Mouse (Mus musculus): Measurements from ENCODE around the gene Pgk1. TPM values are rescaled to one million over a fixed set of nuclear protein-coding genes. Genes with fewer than 3 reads are reported as not detected.
"Not testable (repeated sequence)": the region's sequence is repeated elsewhere in the genome, so short reads cannot be mapped to it uniquely, and the experiment has no call there.

Gene Pgk1
- polyA plus RNA-seq, 1 experiment from 2014 or later = 263 TPM

DNA sequence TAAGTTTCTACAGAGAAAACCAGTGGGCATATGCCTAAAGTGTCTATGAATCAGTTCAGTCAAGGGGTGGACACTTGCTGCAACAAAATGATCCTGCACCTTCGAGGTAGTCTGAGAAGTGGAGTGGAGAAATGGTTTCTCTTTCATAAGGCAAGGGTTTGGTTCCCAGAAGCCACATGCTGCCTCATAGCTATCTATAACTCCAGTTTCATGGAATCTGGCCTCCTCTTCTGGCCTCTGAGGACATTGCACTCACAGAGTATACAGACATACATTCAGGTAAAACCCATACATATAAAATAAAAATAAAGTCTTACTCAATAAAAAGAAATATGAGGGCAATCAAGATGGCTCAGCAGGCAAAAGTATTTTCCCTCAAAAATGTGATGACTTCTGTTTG lies 21.8 kb upstream of the Pgk1 start:
- H3K36me3 ChIP-seq (ENCODE audit: control insufficient read depth, insufficient read depth) = no peaks in the 10 kb centered on the region
- no peak overlapping the region for H3K4me3 ChIP-seq (replicated peaks; ENCODE audit: low read length)
- ATAC-seq = no peak
- no peaks in the 10 kb centered on the region for H3K9me3 ChIP-seq (ENCODE audit: control insufficient read depth, low read length)
- no peaks in the 10 kb centered on the region for H3K4me1 ChIP-seq (replicated peaks; ENCODE audit: control insufficient read depth, insufficient read depth, low read length)
- H3K4me2 ChIP-seq (ENCODE audit: low read length) = no peak overlapping the region
- no peaks in the 10 kb centered on the region for H3K27me3 ChIP-seq (replicated peaks; ENCODE audit: control insufficient read depth, insufficient read depth, low read length)
- H3K9ac ChIP-seq (replicated peaks; ENCODE audit: low read depth, low read length) = no peak overlapping the region
- WGBS = 81% methylated on average over 1 of the region's 1 CpGs
- no peak overlapping the region for H3K27ac ChIP-seq (ENCODE audit: low read length)

DNA sequence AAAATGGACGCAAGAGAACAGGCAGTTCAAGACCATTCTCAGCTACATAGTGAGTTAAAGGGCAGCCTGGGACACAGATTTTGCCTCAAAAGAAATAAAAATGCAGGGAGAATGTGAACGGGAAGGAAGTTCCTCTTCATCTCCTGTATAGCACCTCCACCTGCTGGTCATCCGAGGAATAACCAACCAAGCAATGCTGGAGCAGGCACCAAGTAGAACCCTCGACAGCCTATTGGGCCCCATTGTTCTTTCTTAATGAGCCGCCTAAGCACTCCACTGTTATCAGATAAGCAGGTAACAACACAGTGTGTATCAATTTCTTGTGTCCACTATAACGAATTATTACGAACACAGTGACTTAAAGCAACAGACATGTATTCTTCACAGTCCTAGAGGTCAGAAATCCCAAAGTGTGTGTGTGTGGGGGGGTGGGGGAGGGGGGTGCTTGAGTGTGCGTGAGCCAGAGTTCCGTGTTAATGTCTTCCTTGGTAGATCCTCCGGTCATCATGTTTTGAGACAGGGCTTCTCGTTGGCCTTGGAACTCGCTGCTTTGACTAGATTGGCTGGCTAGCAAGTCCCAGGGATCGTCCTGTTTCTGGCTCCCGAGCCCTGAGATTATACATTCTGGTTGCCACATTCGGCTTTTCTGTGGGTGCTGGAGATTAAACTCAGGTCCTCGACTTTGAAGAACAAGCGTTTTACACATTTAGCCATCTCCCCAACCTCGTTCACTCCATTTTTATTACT lies 15.6 kb upstream of the Pgk1 start:
- Histone ChIP-seq H3K4me3 (replicated peaks; ENCODE audit: low read length) (peak overlapping the region; percentile 38), H3K36me3 (ENCODE audit: control insufficient read depth, insufficient read depth) (no peaks in the 10 kb centered on the region), H3K4me2 (ENCODE audit: low read length) (peak overlapping the region; percentile 53), H3K9me3 (ENCODE audit: control insufficient read depth, low read length) (no peaks in the 10 kb centered on the region), H3K4me1 (replicated peaks; ENCODE audit: control insufficient read depth, insufficient read depth, low read length) (no peaks in the 10 kb centered on the region), H3K27me3 (replicated peaks; ENCODE audit: control insufficient read depth, insufficient read depth, low read length) (no peaks in the 10 kb centered on the region), H3K9ac (replicated peaks; ENCODE audit: low read depth, low read length) (peak overlapping the region; percentile 45; the same call in 1 of the 2 replicates), H3K27ac (ENCODE audit: low read length) (no peak overlapping the region)
- WGBS = 28% methylated on average over 18 of the region's 18 CpGs
- peak; percentile 97 for ATAC-seq

- Histone ChIP-seq H3K9me3 (ENCODE audit: control insufficient read depth, low read length) (no peaks in the 10 kb centered on the region), H3K9ac (replicated peaks; ENCODE audit: low read depth, low read length) (no peak overlapping the region), H3K4me3 (replicated peaks; ENCODE audit: low read length) (peak overlapping the region; percentile 38; the same call in 1 of the 2 replicates), H3K27me3 (replicated peaks; ENCODE audit: control insufficient read depth, insufficient read depth, low read length) (no peaks in the 10 kb centered on the region), H3K36me3 (ENCODE audit: control insufficient read depth, insufficient read depth) (no peaks in the 10 kb centered on the region), H3K4me2 (ENCODE audit: low read length) (peak overlapping the region; percentile 53), H3K4me1 (replicated peaks; ENCODE audit: control insufficient read depth, insufficient read depth, low read length) (no peaks in the 10 kb centered on the region), H3K27ac (ENCODE audit: low read length) (no peak overlapping the region)
- ATAC-seq = no peak
- 57% methylated on average over 5 of the region's 6 CpGs for WGBS
These were observed 15.1 kb upstream of the Pgk1 start for GRCm38 (mm10) chrX:106171853-106172154.

GRCm38 (mm10) chrX:106176331-106176730 lies 10.6 kb upstream of the Pgk1 start:
- Histone ChIP-seq H3K36me3 (ENCODE audit: control insufficient read depth, insufficient read depth) (no peaks in the 10 kb centered on the region), H3K27ac (ENCODE audit: low read length) (no peak overlapping the region), H3K4me2 (ENCODE audit: low read length) (no peak overlapping the region), H3K9me3 (ENCODE audit: control insufficient read depth, low read length) (no peaks in the 10 kb centered on the region), H3K4me3 (replicated peaks; ENCODE audit: low read length) (no peak overlapping the region), H3K4me1 (replicated peaks; ENCODE audit: control insufficient read depth, insufficient read depth, low read length) (no peaks in the 10 kb centered on the region), H3K27me3 (replicated peaks; ENCODE audit: control insufficient read depth, insufficient read depth, low read length) (no peaks in the 10 kb centered on the region), H3K9ac (replicated peaks; ENCODE audit: low read depth, low read length) (no peak overlapping the region)
- ATAC-seq = no peak
- WGBS = 62% methylated on average over 9 of the region's 9 CpGs

DNA sequence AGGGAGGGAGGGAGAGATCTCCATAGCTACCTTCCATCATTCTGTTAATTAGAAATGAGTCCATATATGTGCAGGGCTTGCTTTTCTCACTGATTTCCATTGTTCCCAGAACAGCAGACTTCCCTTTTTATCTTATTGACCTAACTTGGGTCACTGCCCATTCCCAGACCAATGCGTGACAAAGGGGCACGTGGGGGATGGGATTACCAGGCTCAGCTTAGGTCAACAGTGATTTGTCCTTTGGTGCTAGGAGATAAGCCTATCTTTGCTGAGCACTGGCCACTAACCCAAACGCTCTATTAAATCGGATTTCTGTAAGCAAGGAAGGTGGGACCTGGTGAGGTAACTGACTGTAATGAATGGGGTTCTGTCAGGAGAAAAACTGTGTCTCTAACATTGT lies 2.6 kb upstream of the Pgk1 start:
- H3K4me1 ChIP-seq (replicated peaks; ENCODE audit: control insufficient read depth, insufficient read depth, low read length) = peaks cover 19% of the 10 kb centered on the region
- no peak for ATAC-seq
- no peak overlapping the region for H3K9ac ChIP-seq (replicated peaks; ENCODE audit: low read depth, low read length)
- H3K9me3 ChIP-seq (ENCODE audit: control insufficient read depth, low read length) = no peaks in the 10 kb centered on the region
- no peak overlapping the region for H3K4me3 ChIP-seq (replicated peaks; ENCODE audit: low read length)
- no peaks in the 10 kb centered on the region for H3K36me3 ChIP-seq (ENCODE audit: control insufficient read depth, insufficient read depth)
- 20% methylated on average over 4 of the region's 4 CpGs for WGBS
- H3K4me2 ChIP-seq (ENCODE audit: low read length) = no peak overlapping the region
- H3K27ac ChIP-seq (ENCODE audit: low read length) = no peak overlapping the region
- no peaks in the 10 kb centered on the region for H3K27me3 ChIP-seq (replicated peaks; ENCODE audit: control insufficient read depth, insufficient read depth, low read length)

DNA sequence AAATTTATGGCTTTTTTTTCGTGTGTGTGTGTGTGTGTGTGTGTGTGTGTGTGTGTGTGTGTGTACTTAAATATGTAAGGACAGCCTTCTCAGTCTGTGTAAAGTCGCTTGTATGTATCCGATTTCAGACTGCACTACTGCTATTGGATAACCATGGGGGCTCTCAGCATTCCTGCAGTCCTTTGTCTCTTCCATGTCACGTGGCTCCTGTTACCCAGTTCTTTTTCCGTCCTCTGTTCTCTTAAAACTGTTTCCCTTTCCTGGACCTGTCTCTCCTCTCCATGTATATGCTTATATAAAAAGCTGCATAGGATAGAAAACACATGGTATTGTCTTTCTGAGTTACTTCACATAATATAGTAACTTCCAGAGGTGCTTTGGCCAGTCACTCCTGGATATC lies 1.2 kb upstream of the Pgk1 start:
- Histone ChIP-seq H3K27ac (ENCODE audit: low read length) (peak overlapping the region; percentile 60), H3K36me3 (ENCODE audit: control insufficient read depth, insufficient read depth) (no peaks in the 10 kb centered on the region), H3K9ac (replicated peaks; ENCODE audit: low read depth, low read length) (no peak overlapping the region), H3K9me3 (ENCODE audit: control insufficient read depth, low read length) (no peaks in the 10 kb centered on the region), H3K4me3 (replicated peaks; ENCODE audit: low read length) (no peak overlapping the region), H3K27me3 (replicated peaks; ENCODE audit: control insufficient read depth, insufficient read depth, low read length) (no peaks in the 10 kb centered on the region), H3K4me2 (ENCODE audit: low read length) (no peak overlapping the region), H3K4me1 (replicated peaks; ENCODE audit: control insufficient read depth, insufficient read depth, low read length) (peaks cover 19% of the 10 kb centered on the region)
- no peak for ATAC-seq
- 14% methylated on average over 5 of the region's 5 CpGs for WGBS

- H3K27ac ChIP-seq (ENCODE audit: low read length) = peak overlapping the region; percentile 50; the same call in 1 of the 2 replicates
- H3K4me1 ChIP-seq (replicated peaks; ENCODE audit: control insufficient read depth, insufficient read depth, low read length) = peaks cover 19% of the 10 kb centered on the region
- H3K9ac ChIP-seq (replicated peaks; ENCODE audit: low read depth, low read length) = peak overlapping the region; percentile 23
- H3K4me3 ChIP-seq (replicated peaks; ENCODE audit: low read length) = peak overlapping the region; percentile 57
- no peaks in the 10 kb centered on the region for H3K27me3 ChIP-seq (replicated peaks; ENCODE audit: control insufficient read depth, insufficient read depth, low read length)
- 8% methylated on average over 12 of the region's 12 CpGs for WGBS
- peak overlapping the region; percentile 65 for H3K4me2 ChIP-seq (ENCODE audit: low read length)
- no peaks in the 10 kb centered on the region for H3K9me3 ChIP-seq (ENCODE audit: control insufficient read depth, low read length)
- H3K36me3 ChIP-seq (ENCODE audit: control insufficient read depth, insufficient read depth) = no peaks in the 10 kb centered on the region
- ATAC-seq = no peak
These were observed 837 bp downstream of the Pgk1 start for GRCm38 (mm10) chrX:106187737-106188136.

- H3K4me2 ChIP-seq (ENCODE audit: low read length) = peak overlapping the region; percentile 65
- no peak overlapping the region for H3K9ac ChIP-seq (replicated peaks; ENCODE audit: low read depth, low read length)
- WGBS = 54% methylated on average over 5 of the region's 5 CpGs
- H3K9me3 ChIP-seq (ENCODE audit: control insufficient read depth, low read length) = no peaks in the 10 kb centered on the region
- H3K4me1 ChIP-seq (replicated peaks; ENCODE audit: control insufficient read depth, insufficient read depth, low read length) = peaks cover 19% of the 10 kb centered on the region
- H3K36me3 ChIP-seq (ENCODE audit: control insufficient read depth, insufficient read depth) = no peaks in the 10 kb centered on the region
- H3K4me3 ChIP-seq (replicated peaks; ENCODE audit: low read length) = peak overlapping the region; percentile 57; the same call in 1 of the 2 replicates
- no peaks in the 10 kb centered on the region for H3K27me3 ChIP-seq (replicated peaks; ENCODE audit: control insufficient read depth, insufficient read depth, low read length)
- H3K27ac ChIP-seq (ENCODE audit: low read length) = no peak overlapping the region
- no peak for ATAC-seq
These were observed 2.5 kb downstream of the Pgk1 start for GRCm38 (mm10) chrX:106189356-106189755.

DNA sequence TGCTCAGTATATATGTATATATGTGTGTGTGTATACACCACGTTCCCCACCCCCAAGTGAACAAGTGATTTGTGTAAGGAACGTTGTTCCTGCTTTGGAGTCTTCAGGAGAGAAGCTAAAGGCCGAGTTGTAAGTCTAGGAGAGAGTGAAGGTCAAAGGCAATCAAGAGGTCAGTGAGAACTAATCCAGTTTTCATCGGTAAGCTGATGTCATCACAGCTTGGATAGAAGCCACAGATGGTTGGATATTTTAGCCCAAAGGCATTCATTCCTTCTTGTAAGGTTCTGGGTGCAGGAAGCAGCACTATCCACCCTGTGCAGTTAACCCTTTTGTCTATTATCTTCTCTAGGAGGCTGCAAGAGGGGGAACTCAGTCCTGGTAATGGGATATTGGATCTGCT lies 3.2 kb downstream of the Pgk1 start:
- Histone ChIP-seq H3K9ac (replicated peaks; ENCODE audit: low read depth, low read length) (no peak overlapping the region), H3K4me2 (ENCODE audit: low read length) (no peak overlapping the region; the same call in 1 of the 2 replicates), H3K4me1 (replicated peaks; ENCODE audit: control insufficient read depth, insufficient read depth, low read length) (peaks cover 19% of the 10 kb centered on the region), H3K27me3 (replicated peaks; ENCODE audit: control insufficient read depth, insufficient read depth, low read length) (no peaks in the 10 kb centered on the region), H3K4me3 (replicated peaks; ENCODE audit: low read length) (no peak overlapping the region), H3K27ac (ENCODE audit: low read length) (no peak overlapping the region), H3K36me3 (ENCODE audit: control insufficient read depth, insufficient read depth) (no peaks in the 10 kb centered on the region), H3K9me3 (ENCODE audit: control insufficient read depth, low read length) (no peaks in the 10 kb centered on the region)
- WGBS = 46% methylated on average over 4 of the region's 4 CpGs
- ATAC-seq = no peak

DNA sequence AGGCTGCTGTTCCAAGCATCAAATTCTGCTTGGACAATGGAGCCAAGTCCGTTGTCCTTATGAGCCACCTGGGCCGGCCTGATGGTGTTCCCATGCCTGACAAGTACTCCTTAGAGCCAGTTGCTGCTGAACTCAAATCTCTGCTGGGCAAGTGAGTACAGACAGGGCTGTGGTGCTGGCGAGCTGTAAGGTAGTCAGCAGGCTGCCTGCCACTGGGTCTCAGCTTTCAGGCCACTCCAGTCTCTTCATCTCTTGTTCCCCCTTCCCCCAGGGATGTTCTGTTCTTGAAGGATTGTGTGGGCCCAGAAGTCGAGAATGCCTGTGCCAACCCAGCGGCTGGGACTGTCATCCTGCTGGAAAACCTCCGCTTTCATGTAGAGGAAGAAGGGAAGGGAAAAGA lies 7.5 kb downstream of the Pgk1 start:
- H3K4me3 ChIP-seq (replicated peaks; ENCODE audit: low read length); H3K36me3 ChIP-seq (ENCODE audit: control insufficient read depth, insufficient read depth); H3K4me2 ChIP-seq (ENCODE audit: low read length); H3K27ac ChIP-seq (ENCODE audit: low read length); ATAC-seq; H3K27me3 ChIP-seq (replicated peaks; ENCODE audit: control insufficient read depth, insufficient read depth, low read length); H3K4me1 ChIP-seq (replicated peaks; ENCODE audit: control insufficient read depth, insufficient read depth, low read length); H3K9me3 ChIP-seq (ENCODE audit: control insufficient read depth, low read length); H3K9ac ChIP-seq (replicated peaks; ENCODE audit: low read depth, low read length): not testable (repeated sequence)
- WGBS = 86% methylated on average over 2 of the region's 6 CpGs
